Mouse (Mus musculus) ovary, postnatal 10 days (tissue): Measurements from ENCODE around the gene P2ry2.

Experiments
- DNase-seq: peaks from one replicate; pipeline ENCODE4 v3.0.0; 2022; ENCODE audit warnings: low spot score

P2ry2 gene

GRCm38 (mm10) chr7:101027623-101028443 is 15.2 kb upstream of the P2ry2 start:
- DNase-seq: no peak

GRCm38 (mm10) chr7:101026836-101027235 is 14.2 kb upstream of the P2ry2 start:
- no peak for DNase-seq

GRCm38 (mm10) chr7:101017492-101017891 is 4.8 kb upstream of the P2ry2 start:
- no peak for DNase-seq

- DNase-seq: no peak
Observed at GRCm38 (mm10) chr7:101017021-101017461, 4.4 kb upstream of the P2ry2 start.

- DNase-seq: no peak
Observed at GRCm38 (mm10) chr7:101014985-101015384, 2.3 kb upstream of the P2ry2 start.

- DNase-seq: no peak
Observed at GRCm38 (mm10) chr7:101014041-101014440, 1.4 kb upstream of the P2ry2 start.

- peak; percentile 30 for DNase-seq
Observed at GRCm38 (mm10) chr7:101011681-101012367, 842 bp downstream of the P2ry2 start.

- DNase-seq: no peak
Observed at GRCm38 (mm10) chr7:101010741-101011140, 1.9 kb downstream of the P2ry2 start.

GRCm38 (mm10) chr7:101006201-101006600 is 6.5 kb downstream of the P2ry2 start:
- no peak for DNase-seq

- no peak for DNase-seq
Observed at GRCm38 (mm10) chr7:101005119-101005518, 7.5 kb downstream of the P2ry2 start.

- no peak for DNase-seq
Observed at GRCm38 (mm10) chr7:101003442-101004326, 9.0 kb downstream of the P2ry2 start.

GRCm38 (mm10) chr7:101002274-101002673 is 10.4 kb downstream of the P2ry2 start:
- DNase-seq: no peak

GRCm38 (mm10) chr7:100999623-101000022 is 13.0 kb downstream of the P2ry2 start:
- DNase-seq: no peak

- no peak for DNase-seq
Observed at GRCm38 (mm10) chr7:100998578-100998960, 14.1 kb downstream of the P2ry2 start.

- no peak for DNase-seq
Observed at GRCm38 (mm10) chr7:100997951-100998577, 14.6 kb downstream of the P2ry2 start.

GRCm38 (mm10) chr7:100997215-100997614 is 15.5 kb downstream of the P2ry2 start:
- DNase-seq: no peak

GRCm38 (mm10) chr7:100995951-100996350 is 16.7 kb downstream of the P2ry2 start:
- DNase-seq: no peak

GRCm38 (mm10) chr7:100995260-100995864 is 17.3 kb downstream of the P2ry2 start:
- DNase-seq: no peak

- no peak for DNase-seq
Observed at GRCm38 (mm10) chr7:100993166-100993565, 19.5 kb downstream of the P2ry2 start.

- no peak for DNase-seq
Observed at GRCm38 (mm10) chr7:100991972-100992371, 20.7 kb downstream of the P2ry2 start.

GRCm38 (mm10) chr7:100990636-100991311 is 21.9 kb downstream of the P2ry2 start:
- no peak for DNase-seq
